Mouse (Mus musculus) cerebellum, postnatal 36 days (tissue): ENCODE data around the gene Lrrc40.
"Not testable (repeated sequence)": the region's sequence is repeated elsewhere in the genome, so short reads cannot be mapped to it uniquely, and the experiment has no call there.

ENCODE experiments used
- DNase-seq, 2 experiments: peaks; one replicate each; pipeline ENCODE4 v3.0.0; 2021 to 2022; ENCODE audit warnings: mixed read lengths in 2 of 2

Lrrc40 gene

GRCm38 (mm10) chr3:158093919-158094318, 57.5 kb downstream of the Lrrc40 start:
- DNase-seq = no peak

DNA sequence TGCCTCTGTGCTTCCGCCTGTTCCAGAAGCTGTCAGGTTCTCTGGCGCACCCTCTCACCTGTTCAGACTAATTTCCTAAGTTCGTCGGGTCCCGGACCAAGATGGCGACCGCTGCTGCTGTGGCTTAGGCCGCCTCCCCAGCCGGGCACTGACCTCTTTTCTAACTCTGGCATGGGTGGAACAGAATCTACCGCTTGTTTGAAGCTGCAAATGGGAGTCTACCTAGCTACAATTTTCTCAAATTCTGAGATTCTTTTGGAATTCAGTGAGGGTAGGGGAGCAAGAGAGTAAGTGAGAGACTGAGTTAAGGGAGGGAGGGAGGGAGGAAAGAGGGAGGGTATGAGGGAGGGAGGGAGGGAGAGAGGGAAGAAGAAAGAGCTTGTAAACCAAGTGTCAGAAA, 65.6 kb downstream of the Lrrc40 start:
- not testable (repeated sequence) for DNase-seq

- not testable (repeated sequence) for DNase-seq
Observed at GRCm38 (mm10) chr3:158102530-158102929, 66.1 kb downstream of the Lrrc40 start.

- DNase-seq = no peak
Observed at GRCm38 (mm10) chr3:158103467-158103866, 67.0 kb downstream of the Lrrc40 start.

- no peak for DNase-seq
Observed at GRCm38 (mm10) chr3:158105260-158105659, 68.8 kb downstream of the Lrrc40 start.
